Comparison of ENCODE assay signal across 13 mouse cellular contexts in the genomic region with DNA sequence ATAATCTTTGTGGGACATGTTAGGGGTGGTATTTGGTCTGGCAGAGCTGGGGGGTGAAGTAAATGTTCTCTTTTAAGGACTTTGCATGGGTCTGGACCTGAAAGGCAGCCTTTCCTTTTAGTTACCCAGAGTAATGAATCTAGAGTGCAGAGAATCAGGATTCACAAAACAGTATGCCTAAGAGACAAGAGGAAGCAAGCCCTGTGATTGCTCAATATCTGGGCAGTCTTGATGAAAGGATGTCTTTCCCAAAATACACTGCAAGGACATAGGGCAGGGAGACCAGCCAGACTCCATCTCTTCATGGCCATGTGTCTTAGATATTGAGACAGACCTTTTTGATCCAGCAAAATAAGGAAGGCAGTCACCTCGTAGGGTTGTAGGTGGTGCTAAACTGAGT.
DNase-seq lines count a peak whose midpoint lies in the region; TF ChIP-seq lines count a peak whose summit lies in the region.
"Had no signal": no experiment of that assay in that cellular context is flagged by ENCODE, and none has a peak within 500 bp of the region (broad histone marks: within the 10 kb centered on the region; RNA-seq: fewer than 3 reads in every experiment).

No protein-coding gene starts in this region.

- DNase-seq in heart, adult 11 months: peak; percentile 94
- no peak for DNase-seq in heart, postnatal 4 days
- DNase-seq in lung, postnatal 14 days: peak; percentile 20
- DNase-seq in lung, postnatal 4 days: no peak
- no peak for DNase-seq in spleen, adult 18-20 months
- no peak for DNase-seq in thymus, adult 18-20 months
- DNase-seq: midbrain, embryonic 14.5 days had no signal

- no peak overlapping the region for H3K4me3 ChIP-seq in bone marrow macrophage, adult 2 months (ENCODE audit: insufficient read depth, low read length)
- H3K4me3 ChIP-seq: kidney, embryonic 15.5 days; limb, embryonic 12.5 days; liver, embryonic 12.5 days had no signal

- TF ChIP-seq POLR2A in bone marrow macrophage, adult 2 months (IDR thresholded peaks at IDR 0.05; ENCODE audit: borderline replicate concordance, low read depth, low read length): no peak

- H3K4me1 ChIP-seq in bone marrow macrophage, adult 2 months (ENCODE audit: control insufficient read depth, insufficient read depth, low read length): peaks cover 25% of the 10 kb centered on the region
- H3K4me1 ChIP-seq: liver, embryonic 12.5 days; megakaryocyte, embryonic 14.5 days had no signal

- TF ChIP-seq CTCF in bone marrow macrophage, adult 2 months (IDR thresholded peaks at IDR 0.05; ENCODE audit: low read depth, low read length): no peak

- peak overlapping the region; percentile 52 for H3K27ac ChIP-seq in bone marrow macrophage, adult 2 months (ENCODE audit: insufficient read depth, low read depth, low read length)
- H3K27ac ChIP-seq: kidney, embryonic 15.5 days; limb, embryonic 12.5 days; liver, embryonic 12.5 days; stomach, postnatal 0 days had no signal

Comparison
In these comparisons a context has a peak if more than half of its experiments do, and no peak if none do; other contexts are left out.
1. DNase-seq: peak in heart, adult 11 months (single experiment) and lung, postnatal 14 days (single experiment); none in heart, postnatal 4 days (single experiment), lung, postnatal 4 days (0 of 2), spleen, adult 18-20 months (0 of 2) and thymus, adult 18-20 months (0 of 2).